Mouse (Mus musculus) central nervous system, embryonic 18 days (tissue): Measurements from ENCODE around the gene Olfr557. TPM values are rescaled to one million over a fixed set of nuclear protein-coding genes. Genes with fewer than 3 reads are reported as not detected.

Experiments used
- polyA plus RNA-seq: library from polyadenylated mRNA; depleted of rRNA; stranded (reverse); fragments of >200 nt; gene quantifications from 2 replicates; pipeline ENCODE4 v1.2.3, GENCODE M21; 2012; rRNA removed

Gene Olfr557
- polyA plus RNA-seq = not detected in 2 replicates

GRCm38 (mm10) chr7:102695358-102696125 lies at the start of gene Olfr557:
Olfr557 (plus strand) TSS chr7:102695910.

GRCm38 (mm10) chr7:102658523-102658922 lies 37.2 kb upstream of the Olfr557 start, which contains the start of gene Olfr555:
Olfr555 (plus strand) TSS chr7:102658823.

GRCm38 (mm10) chr7:102664599-102664998 lies 31.1 kb upstream of the Olfr557 start, which contains the start of gene Olfr556:
Olfr556 (plus strand) TSS chr7:102664899.

GRCm38 (mm10) chr7:102686944-102687501 lies 8.7 kb upstream of the Olfr557 start, which contains the start of gene Trim68:
Trim68 (minus strand) TSS chr7:102687327.

GRCm38 (mm10) chr7:102701915-102702314 lies 6.2 kb downstream of the Olfr557 start, which contains the start of gene Olfr558:
Olfr558 (plus strand) TSS chr7:102702215.

GRCm38 (mm10) chr7:102718970-102719369 lies 23.3 kb downstream of the Olfr557 start, which contains the start of gene Olfr33:
Olfr33 (minus strand) TSS chr7:102719070.

GRCm38 (mm10) chr7:102727391-102727790 lies 31.7 kb downstream of the Olfr557 start, which contains the start of gene Olfr559:
Olfr559 (minus strand) TSS chr7:102727491.

Other genes with a start within 250 kb of the Olfr557 start
- not detected in 2 replicates for gene Olfr543, start 214.2 kb upstream of the Olfr557 start, polyA plus RNA-seq
- not detected in 2 replicates for gene Olfr544, start 207.6 kb upstream of the Olfr557 start, polyA plus RNA-seq
- gene Olfr545, start 196.3 kb upstream of the Olfr557 start, polyA plus RNA-seq = 0.05 TPM in 1 of 2 replicates, not detected in the other
- gene Olfr547, start 161.2 kb upstream of the Olfr557 start, polyA plus RNA-seq = not detected in 2 replicates
- not detected in 2 replicates for gene Olfr548-ps1, start 155.0 kb upstream of the Olfr557 start, polyA plus RNA-seq
- gene Olfr549, start 146.0 kb upstream of the Olfr557 start, polyA plus RNA-seq = not detected in 2 replicates
- gene Trim21, start 130.4 kb upstream of the Olfr557 start, polyA plus RNA-seq = 1.8 and 2.0 TPM in 2 replicates
- not detected in 2 replicates for gene Olfr550, start 124.5 kb upstream of the Olfr557 start, polyA plus RNA-seq
- not detected in 2 replicates for gene Olfr551, start 104.0 kb upstream of the Olfr557 start, polyA plus RNA-seq
- not detected in 2 replicates for gene Olfr552, start 98.1 kb upstream of the Olfr557 start, polyA plus RNA-seq
- not detected in 2 replicates for gene Olfr553, start 77.7 kb upstream of the Olfr557 start, polyA plus RNA-seq
- not detected in 2 replicates for gene Olfr554, start 57.5 kb upstream of the Olfr557 start, polyA plus RNA-seq
- not detected in 2 replicates for gene Olfr555, start 37.1 kb upstream of the Olfr557 start, polyA plus RNA-seq
- gene Olfr556, start 31.0 kb upstream of the Olfr557 start, polyA plus RNA-seq = not detected in 2 replicates
- 13.5 and 14.2 TPM in 2 replicates for gene Trim68, start 8.6 kb upstream of the Olfr557 start, polyA plus RNA-seq
- 0.05 and 0.15 TPM in 2 replicates for gene Olfr558, start 6.3 kb downstream of the Olfr557 start, polyA plus RNA-seq
- not detected in 2 replicates for gene Olfr33, start 23.2 kb downstream of the Olfr557 start, polyA plus RNA-seq
- not detected in 2 replicates for gene Olfr559, start 31.6 kb downstream of the Olfr557 start, polyA plus RNA-seq
- gene Olfr560, start 63.5 kb downstream of the Olfr557 start, polyA plus RNA-seq = not detected in 2 replicates
- 0.13 and 0.17 TPM in 2 replicates for gene Olfr78, start 63.6 kb downstream of the Olfr557 start, polyA plus RNA-seq
- not detected in 2 replicates for gene Olfr561, start 75.3 kb downstream of the Olfr557 start, polyA plus RNA-seq
- not detected in 2 replicates for gene Olfr564, start 107.6 kb downstream of the Olfr557 start, polyA plus RNA-seq
- gene Olfr566, start 162.9 kb downstream of the Olfr557 start, polyA plus RNA-seq = not detected in 2 replicates
- gene Olfr568, start 181.2 kb downstream of the Olfr557 start, polyA plus RNA-seq = not detected in 2 replicates
- not detected in 2 replicates for gene Olfr569, start 195.0 kb downstream of the Olfr557 start, polyA plus RNA-seq
- gene Olfr570, start 198.7 kb downstream of the Olfr557 start, polyA plus RNA-seq = 0.05 TPM in 1 of 2 replicates, not detected in the other
- gene Olfr571, start 221.6 kb downstream of the Olfr557 start, polyA plus RNA-seq = not detected in 2 replicates
- not detected in 2 replicates for gene Olfr572, start 228.5 kb downstream of the Olfr557 start, polyA plus RNA-seq
- not detected in 2 replicates for gene Olfr573-ps1, start 246.7 kb downstream of the Olfr557 start, polyA plus RNA-seq